Mouse (Mus musculus) B cell, adult 2 months (primary cell): Measurements from ENCODE around the gene Tmppe.

Experiments
- DNase-seq, 2 experiments: peaks; one replicate each; pipeline ENCODE4 v3.0.0; 2022

Tmppe gene

DNA sequence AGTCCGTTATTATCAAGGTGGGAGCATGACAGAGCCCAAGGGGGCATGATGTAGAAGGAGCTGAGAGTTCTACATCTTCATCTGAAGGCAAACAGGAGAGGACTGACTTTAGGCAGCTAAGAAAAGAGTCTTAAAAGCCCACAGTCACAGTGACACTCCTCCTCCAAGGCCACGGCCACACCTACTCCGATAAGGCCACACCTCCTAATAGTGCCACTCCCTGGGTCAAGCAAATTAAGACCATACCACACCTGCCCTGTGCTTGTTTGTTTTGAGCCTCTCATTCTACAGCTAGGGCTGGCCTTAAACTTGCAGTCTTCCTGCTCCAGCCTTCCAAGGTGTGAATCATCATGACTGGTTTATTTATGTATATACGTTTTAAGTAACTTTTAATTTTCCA is 5.6 kb upstream of the Tmppe start:
- DNase-seq: no peak

- no peak for DNase-seq
Observed at GRCm38 (mm10) chr9:114399680-114400079, 1.2 kb upstream of the Tmppe start.

- DNase-seq: no peak
Observed at GRCm38 (mm10) chr9:114400588-114400948, 337 bp upstream of the Tmppe start.

- peak; percentile 52 to 54 for DNase-seq
Observed at GRCm38 (mm10) chr9:114401685-114402080, 778 bp downstream of the Tmppe start.

DNA sequence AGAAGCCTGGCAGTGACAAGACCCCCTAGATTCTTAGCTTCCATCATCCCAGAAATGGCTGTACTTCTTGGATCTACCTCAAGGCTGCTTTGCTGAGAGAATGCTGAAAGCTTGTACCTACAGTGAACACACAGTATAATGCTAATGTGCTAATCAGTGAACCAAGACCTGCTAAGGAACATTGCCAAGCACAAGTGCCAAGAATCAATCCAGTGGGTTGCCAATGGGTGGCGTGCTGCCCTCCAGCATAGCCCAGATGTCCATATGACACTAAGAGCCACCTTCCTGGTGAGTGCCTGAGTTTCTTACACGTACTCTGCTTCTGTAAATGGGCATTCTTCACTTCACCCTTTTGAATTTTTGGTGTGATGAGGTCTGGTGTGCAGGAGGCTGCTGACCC is 6.8 kb downstream of the Tmppe start:
- DNase-seq: no peak

DNA sequence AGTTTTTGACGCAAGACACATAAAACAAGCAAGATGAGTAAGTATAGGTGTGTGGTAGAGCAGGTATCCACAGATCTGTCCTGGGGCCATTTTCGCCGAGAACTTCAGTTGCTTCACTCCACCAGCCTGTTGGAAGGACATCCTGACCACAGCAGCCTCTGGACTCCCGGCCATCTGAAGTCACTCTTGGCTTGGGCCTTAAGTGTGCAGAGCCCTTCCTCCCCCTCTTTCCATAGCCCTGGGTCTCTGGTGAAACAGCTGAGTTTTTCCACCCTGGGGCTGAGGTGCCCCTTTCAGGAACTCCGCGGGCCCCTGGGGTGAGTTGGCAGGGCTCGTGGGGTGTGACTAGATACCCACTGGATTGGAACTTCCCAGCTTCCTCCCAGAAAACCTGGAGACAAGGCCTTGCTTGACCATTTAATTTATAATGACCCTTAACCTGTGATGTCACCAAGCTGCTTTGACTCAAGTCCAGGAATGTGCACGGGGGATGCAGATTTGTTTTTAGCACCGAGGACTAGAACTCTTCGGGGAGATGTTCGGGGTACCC is 9.5 kb downstream of the Tmppe start:
- no peak for DNase-seq

DNA sequence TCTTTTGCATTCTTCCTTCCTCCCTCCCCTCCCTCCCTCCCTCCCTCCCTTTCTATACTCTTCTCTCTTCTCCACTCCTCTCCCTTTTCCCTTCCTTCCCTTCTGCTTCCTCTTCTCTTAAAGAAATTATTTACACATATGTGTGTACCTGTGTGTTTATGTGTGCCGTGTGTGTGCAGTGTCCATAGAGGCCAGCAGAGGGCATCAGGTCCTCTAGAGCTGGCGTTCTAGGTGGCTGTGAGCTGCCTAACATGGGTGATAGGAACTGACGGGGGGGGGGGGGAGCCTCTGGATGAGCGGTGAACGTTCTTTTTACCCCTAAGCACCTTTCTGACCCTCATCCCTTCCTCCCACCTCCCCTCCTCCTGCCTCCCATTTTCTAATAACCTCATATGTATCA is 10.4 kb downstream of the Tmppe start:
- DNase-seq: no peak

GRCm38 (mm10) chr9:114412406-114412805 is 11.5 kb downstream of the Tmppe start:
- no peak for DNase-seq

DNA sequence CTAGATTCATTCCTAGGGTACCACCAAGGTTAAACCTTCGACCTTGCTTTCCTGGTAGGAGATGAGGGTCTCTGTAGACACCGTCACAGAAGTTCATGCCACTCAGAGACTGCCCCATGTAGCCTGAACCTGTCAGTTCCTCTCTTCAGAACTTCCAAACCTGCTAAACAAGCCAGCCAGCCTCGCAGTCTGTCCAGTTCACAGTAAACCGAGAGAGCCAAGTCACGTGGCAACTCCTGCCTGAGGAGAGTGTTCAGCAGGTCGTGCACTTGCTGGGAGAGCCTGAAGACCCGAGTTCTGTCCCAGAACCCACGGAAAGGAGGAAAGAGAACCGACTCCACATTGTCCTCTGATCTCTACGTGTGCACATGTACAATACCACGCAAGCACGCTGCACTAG is 13.0 kb downstream of the Tmppe start:
- no peak for DNase-seq

- DNase-seq: peak; percentile 68 to 70
Observed at GRCm38 (mm10) chr9:114415701-114416100, 14.8 kb downstream of the Tmppe start.

DNA sequence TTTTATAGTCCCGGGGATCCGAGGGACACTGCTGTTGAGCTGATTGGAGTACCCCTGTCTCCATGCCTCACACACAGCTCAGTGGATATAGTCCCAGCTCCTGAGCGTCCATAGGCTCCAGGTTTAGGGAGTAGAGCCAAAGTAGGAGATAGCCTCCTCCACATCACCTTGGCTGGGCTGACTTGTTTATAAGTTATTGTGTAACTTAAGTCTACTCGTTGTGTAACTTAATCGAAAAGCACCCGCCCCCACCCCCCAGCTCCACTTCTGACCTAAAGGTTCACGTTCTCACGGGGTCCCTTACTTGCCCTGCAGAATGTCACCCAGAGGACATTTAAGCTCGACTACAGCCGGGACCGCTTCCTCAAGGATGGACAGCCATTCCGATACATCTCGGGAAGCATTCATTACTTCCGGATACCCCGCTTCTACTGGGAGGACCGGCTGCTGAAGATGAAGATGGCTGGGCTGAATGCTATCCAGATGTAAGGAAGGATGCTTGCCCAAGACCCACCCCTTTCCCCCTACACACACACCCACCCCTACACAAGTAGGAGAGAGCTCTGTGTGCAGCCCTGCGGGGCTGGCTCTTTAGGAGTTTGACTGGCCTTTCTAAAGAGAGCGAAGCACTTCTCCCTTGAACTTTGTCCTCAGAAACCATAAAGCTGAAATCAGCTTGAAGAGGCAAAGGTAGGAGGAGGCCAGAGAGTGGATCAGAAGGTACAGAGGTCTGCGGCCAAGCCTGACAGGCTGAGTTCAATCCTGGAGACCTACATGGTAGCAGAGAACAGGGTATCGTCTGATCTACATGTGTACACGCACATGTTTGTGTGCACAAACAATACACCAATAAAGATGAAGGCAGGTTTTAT is 16.0 kb downstream of the Tmppe start:
- no peak for DNase-seq

GRCm38 (mm10) chr9:114418187-114418586 is 17.3 kb downstream of the Tmppe start:
- peak; percentile 58 to 61 for DNase-seq

- no peak for DNase-seq
Observed at GRCm38 (mm10) chr9:114420443-114420842, 19.5 kb downstream of the Tmppe start.

- peak; percentile 8 to 14 for DNase-seq
Observed at GRCm38 (mm10) chr9:114421045-114421444, 20.1 kb downstream of the Tmppe start.

DNA sequence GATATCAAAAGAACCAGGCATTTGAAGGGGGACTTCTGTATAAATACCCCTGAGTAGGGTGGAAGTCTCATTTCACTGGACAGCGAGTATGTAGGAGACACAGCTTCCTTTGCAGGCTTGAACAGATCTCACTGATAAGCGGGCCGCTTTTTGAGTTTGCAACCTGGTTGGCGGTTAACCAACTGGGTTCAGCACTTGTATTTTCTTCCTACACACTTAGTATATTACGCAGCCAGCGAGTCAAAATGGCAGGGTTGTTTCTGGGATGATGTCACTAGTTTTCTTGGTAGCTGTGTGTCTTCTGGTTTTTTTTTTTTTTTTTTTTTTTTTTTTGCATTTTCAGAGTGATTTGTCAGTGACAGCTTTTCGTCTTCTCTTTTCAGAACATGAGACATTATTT is 20.9 kb downstream of the Tmppe start:
- no peak for DNase-seq

GRCm38 (mm10) chr9:114425576-114425975 is 24.7 kb downstream of the Tmppe start:
- DNase-seq: no peak

- DNase-seq: no peak
Observed at GRCm38 (mm10) chr9:114426201-114426600, 25.3 kb downstream of the Tmppe start.

- DNase-seq: no peak
Observed at GRCm38 (mm10) chr9:114427425-114427824, 26.5 kb downstream of the Tmppe start.

DNA sequence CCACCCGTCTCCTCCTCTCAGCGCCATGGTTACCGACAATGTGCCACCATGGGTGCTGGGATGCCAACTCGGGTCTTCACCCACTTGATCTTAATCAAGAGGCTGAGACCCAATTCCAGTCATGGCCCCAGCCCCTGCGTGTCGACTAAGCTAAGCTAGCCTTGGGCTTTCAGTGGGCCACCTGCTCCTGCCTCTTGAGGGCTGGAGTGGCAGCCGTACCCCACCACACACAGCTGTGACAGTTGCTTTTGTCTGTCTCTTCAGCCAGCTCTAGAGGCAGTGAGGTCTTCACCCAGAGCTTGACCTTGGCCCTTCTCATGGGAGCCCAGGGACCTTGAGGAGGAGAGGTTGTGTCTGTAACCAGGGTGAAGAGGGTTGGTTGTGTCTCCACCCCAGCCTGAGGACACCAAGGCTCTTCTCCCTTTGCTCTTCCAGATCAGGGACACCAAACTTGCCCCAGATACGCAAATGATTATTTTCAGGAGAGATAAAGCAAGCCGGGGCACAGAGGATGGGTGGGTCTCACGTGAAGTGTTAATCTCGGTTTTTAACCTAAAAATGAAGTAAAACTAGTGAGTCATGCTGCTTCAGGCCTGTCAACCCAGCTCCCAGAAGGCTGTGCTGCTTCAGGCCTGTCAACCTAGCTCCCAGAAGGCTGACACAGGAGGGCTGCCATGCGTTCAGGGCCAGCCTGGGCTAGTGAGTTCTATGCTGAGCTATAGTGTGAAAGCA is 27.4 kb downstream of the Tmppe start:
- no peak for DNase-seq

GRCm38 (mm10) chr9:114435668-114436067 is 34.8 kb downstream of the Tmppe start:
- DNase-seq: no peak

- no peak for DNase-seq
Observed at GRCm38 (mm10) chr9:114440548-114440947, 39.6 kb downstream of the Tmppe start.

DNA sequence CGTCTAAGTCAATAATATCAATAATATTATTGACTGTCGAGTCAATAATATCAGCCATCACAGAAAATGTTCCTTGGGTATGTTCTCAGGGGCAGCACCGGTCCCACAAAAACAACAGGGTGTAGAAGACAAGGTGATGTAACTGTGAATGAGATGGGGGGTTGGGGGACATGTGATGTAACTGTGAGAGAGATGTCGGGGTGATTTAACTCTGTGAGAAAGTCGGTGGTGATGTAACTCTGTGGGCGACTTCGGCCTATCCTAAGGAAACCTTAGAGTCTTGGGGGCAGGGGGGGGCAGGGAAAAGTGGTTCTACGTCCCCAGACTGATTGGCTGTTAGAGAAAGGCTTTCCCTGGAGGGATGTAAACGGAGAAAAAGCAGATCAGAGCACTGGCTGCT is 41.3 kb downstream of the Tmppe start:
- DNase-seq: no peak

GRCm38 (mm10) chr9:114442893-114443292 is 42.0 kb downstream of the Tmppe start:
- DNase-seq: no peak

DNA sequence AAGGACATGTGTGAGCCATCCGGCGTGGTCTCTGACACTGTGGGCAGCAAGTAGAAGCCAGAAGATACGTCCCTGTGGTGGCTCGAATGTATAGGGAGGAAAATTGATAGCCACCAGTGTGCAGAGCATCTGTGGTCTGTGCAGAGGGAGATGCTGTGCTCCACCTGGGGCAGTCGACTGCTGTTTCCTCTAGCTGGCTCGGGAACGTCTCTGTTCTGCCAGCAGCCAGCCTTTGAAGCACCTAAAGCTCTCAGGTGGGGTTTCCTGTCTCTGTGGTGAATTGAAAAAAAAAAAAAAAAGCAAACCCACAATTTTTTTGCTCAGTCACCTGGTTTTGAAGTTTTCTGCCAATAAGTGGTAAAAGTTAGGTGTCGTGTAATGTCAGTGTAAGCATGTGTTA is 42.4 kb downstream of the Tmppe start:
- DNase-seq: no peak
